Mouse (Mus musculus) MEL (cell line): Measurements from ENCODE around the gene Lmo2.

ENCODE experiments used
- CTCF ChIP-seq, 3 experiments: IDR thresholded peaks in 2 of 3; conservative IDR thresholded peaks in 1 of 3; 2 replicates each; pipeline ENCODE4 v1.5.1; 2011 to 2012; ENCODE audit warnings: low read length in 3 of 3, low read depth in 2 of 3, mild to moderate bottlenecking in 2 of 3, improper control_type of control experiment in 1 of 3, inconsistent platforms in 1 of 3, mixed read lengths in 1 of 3, moderate library complexity in 1 of 3; ENCODE audit not compliant: control insufficient read depth in 1 of 3, insufficient read depth in 1 of 3, poor library complexity in 1 of 3, severe bottlenecking in 1 of 3
- EP300 ChIP-seq, 2 experiments: IDR thresholded peaks; 2 replicates each; pipeline ENCODE4 v1.6.1; 2011; ENCODE audit warnings: improper control_type of control experiment in 2 of 2, low read length in 2 of 2, low read depth in 1 of 2, mild to moderate bottlenecking in 1 of 2
- GATA1 ChIP-seq: IDR thresholded peaks from 2 replicates; pipeline ENCODE4 v1.6.1; 2011; ENCODE audit warnings: low read depth, low read length, improper control_type of control experiment
- KAT2A ChIP-seq: conservative IDR thresholded peaks from 2 replicates; pipeline ENCODE4 v1.6.1; 2012; ENCODE audit warnings: low read depth, low read length, improper control_type of control experiment, inconsistent platforms
- MAFK ChIP-seq: IDR thresholded peaks from 2 replicates; pipeline ENCODE4 v1.6.1; 2011; ENCODE audit warnings: low read depth, mild to moderate bottlenecking, low read length, improper control_type of control experiment, borderline replicate concordance
- POLR2A ChIP-seq, 2 experiments: IDR thresholded peaks; 2 replicates each; pipeline ENCODE4 v1.6.1; 2011 to 2012; ENCODE audit warnings: low read length in 2 of 2, mild to moderate bottlenecking in 2 of 2, control low read depth in 1 of 2, improper control_type of control experiment in 1 of 2, low read depth in 1 of 2, moderate library complexity in 1 of 2; ENCODE audit not compliant: control insufficient read depth in 1 of 2, insufficient read depth in 1 of 2, poor library complexity in 1 of 2
- SIN3A ChIP-seq: IDR thresholded peaks from 2 replicates; pipeline ENCODE4 v1.6.1; 2012; ENCODE audit warnings: low read length, improper control_type of control experiment, inconsistent platforms
- SMC3 ChIP-seq: IDR thresholded peaks from 2 replicates; pipeline ENCODE4 v1.6.1; 2011; ENCODE audit warnings: low read depth, low read length, improper control_type of control experiment
- TCF12 ChIP-seq: IDR thresholded peaks from 2 replicates; pipeline ENCODE4 v1.6.1; 2014; ENCODE audit warnings: low read depth, mild to moderate bottlenecking, inconsistent platforms, low read length, improper control_type of control experiment, moderate library complexity
- UBTF ChIP-seq: IDR thresholded peaks from 2 replicates; pipeline ENCODE4 v1.6.1; 2012; ENCODE audit warnings: low read depth, mild to moderate bottlenecking, inconsistent platforms, low read length, improper control_type of control experiment, moderate library complexity, borderline replicate concordance; ENCODE audit not compliant: insufficient read depth
- ZKSCAN1 ChIP-seq: IDR thresholded peaks from 2 replicates; pipeline ENCODE4 v1.6.1; 2012; ENCODE audit warnings: low read depth, mild to moderate bottlenecking, inconsistent platforms, low read length, improper control_type of control experiment, moderate library complexity

DNA sequence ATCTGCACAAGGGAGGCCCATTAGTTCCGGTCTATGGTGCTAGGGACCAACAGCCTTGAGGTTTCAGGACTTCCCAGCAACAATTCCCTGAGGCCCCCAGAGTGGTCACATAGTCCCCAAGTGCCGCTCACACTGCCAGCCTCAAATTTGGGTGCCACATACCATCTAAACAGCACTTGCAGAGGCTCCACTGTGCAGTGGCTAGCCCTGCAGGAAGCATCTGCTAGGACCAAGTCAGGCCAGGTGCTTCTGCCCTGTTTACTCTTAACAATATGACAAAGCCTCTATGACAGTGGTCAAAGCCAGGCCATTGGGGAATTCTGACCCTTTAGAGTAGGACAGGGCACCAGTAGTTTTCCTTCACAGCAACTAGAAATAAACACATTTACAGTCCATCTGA, 21.1 kb upstream of the Lmo2 start:
- no peak for TF ChIP-seq POLR2A (IDR thresholded peaks at IDR 0.05; ENCODE audit: control insufficient read depth in 1 of 2, insufficient read depth in 1 of 2, low read depth in 1 of 2, low read length in 2 of 2, poor library complexity in 1 of 2)
- TF ChIP-seq SMC3 = no peak
- no peak for TF ChIP-seq KAT2A
- TF ChIP-seq CTCF (IDR thresholded peaks at IDR 0.05 in 2 of 3, conservative IDR thresholded peaks at IDR 0.05 in 1 of 3; ENCODE audit: control insufficient read depth in 1 of 3, insufficient read depth in 1 of 3, low read depth in 2 of 3, low read length in 3 of 3, poor library complexity in 1 of 3, severe bottlenecking in 1 of 3) = no peak
- TF ChIP-seq UBTF = no peak
- no peak for TF ChIP-seq MAFK
- TF ChIP-seq GATA1 = no peak
- TF ChIP-seq SIN3A = no peak
- TF ChIP-seq ZKSCAN1 = no peak
- TF ChIP-seq TCF12 = no peak
- no peak for TF ChIP-seq EP300 (IDR thresholded peaks at IDR 0.05; ENCODE audit: low read depth in 1 of 2, low read length in 2 of 2)
